Mouse (Mus musculus) embryo, embryonic 10.5 days (tissue): ENCODE results near the gene Cdkl3.

ENCODE experiments used
- DNase-seq: peaks from one replicate; pipeline ENCODE4 v3.0.0-alpha.2; 2015; ENCODE audit warnings: low spot score

Cdkl3 gene

GRCm38 (mm10) chr11:52003772-52004528 is at the start of gene Cdkl3:
Cdkl3 (plus strand) TSS chr11:52004221.
- peak; percentile 98 for DNase-seq

DNA sequence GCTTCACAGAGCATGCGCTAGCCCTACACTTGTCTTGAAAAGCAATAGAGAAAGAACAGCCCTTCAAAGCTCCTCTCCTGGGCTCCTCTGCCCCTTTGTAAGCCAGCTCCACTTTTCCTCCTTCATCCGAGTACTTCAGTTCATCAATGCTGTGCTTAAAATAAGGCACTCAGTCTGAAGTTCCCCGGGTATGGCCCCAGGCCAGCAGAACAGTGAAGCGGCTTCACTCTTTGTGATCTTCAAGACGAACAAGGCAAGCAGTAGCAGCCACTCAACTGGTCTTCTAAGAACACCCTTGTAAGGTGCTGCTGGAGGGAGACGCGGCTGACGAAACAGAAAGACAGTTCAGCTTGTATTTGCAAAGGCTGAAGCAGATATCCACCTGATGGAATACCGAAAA is 47.9 kb upstream of the Cdkl3 start:
- no peak for DNase-seq

DNA sequence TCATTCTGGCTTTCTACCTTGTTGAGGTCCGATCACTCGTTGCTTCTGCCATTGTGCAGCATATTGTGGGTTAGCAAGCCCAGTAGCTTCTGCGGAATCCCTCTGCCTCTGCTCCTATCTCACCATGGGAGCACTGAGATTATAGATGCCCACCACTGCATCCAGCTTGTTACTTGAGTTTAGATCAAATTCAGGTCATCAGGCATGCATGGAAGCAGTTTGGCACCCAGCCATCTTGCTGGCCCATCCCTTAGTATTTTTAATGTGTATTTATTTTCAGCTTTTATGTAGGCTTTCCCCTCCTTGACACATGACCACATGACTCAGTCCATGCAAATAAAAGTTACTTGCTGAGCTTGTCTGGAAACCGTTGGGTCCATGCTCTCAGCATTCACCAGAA is 46.3 kb upstream of the Cdkl3 start:
- DNase-seq: no peak

DNA sequence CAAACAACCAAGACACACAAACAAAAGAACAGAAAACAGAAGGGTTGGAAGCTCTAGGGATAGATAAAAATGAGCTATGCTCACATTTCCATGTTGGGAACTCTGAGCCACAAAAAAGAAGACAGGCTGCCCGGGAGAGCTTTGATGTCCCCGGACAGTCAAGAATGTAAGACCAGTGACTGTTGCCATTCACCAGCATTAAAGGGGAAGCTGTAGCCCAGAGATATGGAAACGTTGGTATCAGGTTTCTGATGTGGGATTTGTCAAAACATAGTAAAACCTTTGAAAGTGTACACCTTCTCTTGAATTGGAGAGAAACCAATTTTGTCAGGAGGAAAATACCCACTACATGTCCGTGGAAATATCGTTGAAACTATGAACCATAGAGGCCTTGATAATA is 44.5 kb upstream of the Cdkl3 start:
- DNase-seq: no peak

DNA sequence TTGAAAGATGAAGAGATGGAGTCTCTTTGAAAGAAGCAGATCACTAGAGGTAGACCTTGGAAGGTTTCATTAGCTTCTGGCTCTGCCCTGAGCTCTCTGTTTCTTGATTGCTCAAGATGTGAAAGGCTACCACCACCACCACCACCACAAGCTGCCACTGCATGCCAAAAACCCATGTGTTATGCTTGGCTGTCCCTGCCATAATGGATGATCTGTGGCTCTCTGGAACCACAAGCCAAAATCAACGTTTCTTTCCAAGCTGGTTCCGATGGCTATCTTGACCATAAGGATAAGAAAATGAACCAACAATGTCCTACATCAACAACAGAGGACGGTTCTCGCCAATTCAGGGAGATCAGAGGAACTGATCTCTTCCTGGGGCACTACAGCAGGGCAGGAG is 44.0 kb upstream of the Cdkl3 start:
- no peak for DNase-seq

DNA sequence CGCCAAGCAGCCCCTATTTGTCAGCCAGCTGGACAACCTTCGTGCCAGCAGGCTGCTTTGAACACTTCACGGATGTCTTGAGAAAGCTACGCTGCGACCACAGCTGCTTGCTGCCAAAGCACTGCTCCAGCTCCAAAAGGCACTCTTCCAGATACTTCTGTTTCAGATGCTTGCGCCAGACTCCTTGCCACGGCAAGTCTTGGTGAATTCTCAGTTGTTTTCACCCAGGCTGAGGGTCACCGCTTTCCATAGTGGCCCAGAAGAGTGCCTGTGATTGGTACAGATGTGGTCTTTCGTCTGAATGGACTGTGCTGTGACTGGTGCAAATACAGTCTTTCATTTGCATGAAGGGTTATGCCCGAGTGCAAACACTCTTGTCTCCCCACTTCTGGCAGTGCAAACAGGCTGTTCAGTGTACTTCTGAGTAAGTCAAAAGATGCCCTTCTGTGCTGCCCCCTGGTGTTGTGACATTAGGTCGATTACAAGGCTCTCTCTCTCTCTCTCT is 43.0 kb upstream of the Cdkl3 start:
- DNase-seq: no peak

- no peak for DNase-seq
Measured at GRCm38 (mm10) chr11:51961761-51962160, 42.3 kb upstream of the Cdkl3 start.

DNA sequence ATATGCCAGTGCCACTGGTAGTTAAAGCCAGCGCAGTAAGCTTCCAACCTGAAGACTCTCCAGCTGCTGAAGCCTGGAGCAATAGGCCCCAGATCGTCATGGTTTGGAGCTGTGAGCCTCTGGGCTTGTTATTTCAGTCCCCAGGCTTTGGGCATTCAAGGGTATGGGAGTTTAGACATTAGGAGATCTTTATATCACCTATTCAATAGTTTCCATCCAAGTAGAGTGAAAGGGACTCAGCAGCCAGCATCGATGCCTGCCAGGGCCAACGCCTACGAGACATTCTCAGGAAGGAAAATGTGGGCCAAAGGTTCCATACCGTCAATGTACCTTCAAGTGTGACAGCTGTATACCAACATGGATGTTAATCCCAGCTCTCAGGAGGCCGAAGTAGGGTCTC is 41.7 kb upstream of the Cdkl3 start:
- DNase-seq: no peak

DNA sequence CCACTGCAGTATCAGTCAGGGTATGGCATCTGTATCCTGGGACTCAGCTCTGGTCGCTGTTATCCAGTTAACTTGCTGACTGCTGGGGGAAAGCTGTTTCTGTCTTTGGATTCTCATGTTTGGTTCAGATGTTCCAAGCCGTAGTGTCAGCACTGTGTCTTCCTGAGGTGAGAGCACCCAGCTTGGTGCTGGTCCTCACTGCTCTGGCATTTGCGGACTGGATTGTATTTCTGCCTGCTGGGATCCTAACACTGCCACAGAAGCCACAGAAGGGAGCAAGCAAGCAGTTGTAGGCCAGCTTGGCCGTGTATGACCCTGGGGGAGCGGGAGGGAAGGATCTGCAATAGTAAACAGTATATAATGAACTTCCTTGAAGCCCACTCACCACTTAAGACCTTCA is 37.4 kb upstream of the Cdkl3 start:
- DNase-seq: no peak

DNA sequence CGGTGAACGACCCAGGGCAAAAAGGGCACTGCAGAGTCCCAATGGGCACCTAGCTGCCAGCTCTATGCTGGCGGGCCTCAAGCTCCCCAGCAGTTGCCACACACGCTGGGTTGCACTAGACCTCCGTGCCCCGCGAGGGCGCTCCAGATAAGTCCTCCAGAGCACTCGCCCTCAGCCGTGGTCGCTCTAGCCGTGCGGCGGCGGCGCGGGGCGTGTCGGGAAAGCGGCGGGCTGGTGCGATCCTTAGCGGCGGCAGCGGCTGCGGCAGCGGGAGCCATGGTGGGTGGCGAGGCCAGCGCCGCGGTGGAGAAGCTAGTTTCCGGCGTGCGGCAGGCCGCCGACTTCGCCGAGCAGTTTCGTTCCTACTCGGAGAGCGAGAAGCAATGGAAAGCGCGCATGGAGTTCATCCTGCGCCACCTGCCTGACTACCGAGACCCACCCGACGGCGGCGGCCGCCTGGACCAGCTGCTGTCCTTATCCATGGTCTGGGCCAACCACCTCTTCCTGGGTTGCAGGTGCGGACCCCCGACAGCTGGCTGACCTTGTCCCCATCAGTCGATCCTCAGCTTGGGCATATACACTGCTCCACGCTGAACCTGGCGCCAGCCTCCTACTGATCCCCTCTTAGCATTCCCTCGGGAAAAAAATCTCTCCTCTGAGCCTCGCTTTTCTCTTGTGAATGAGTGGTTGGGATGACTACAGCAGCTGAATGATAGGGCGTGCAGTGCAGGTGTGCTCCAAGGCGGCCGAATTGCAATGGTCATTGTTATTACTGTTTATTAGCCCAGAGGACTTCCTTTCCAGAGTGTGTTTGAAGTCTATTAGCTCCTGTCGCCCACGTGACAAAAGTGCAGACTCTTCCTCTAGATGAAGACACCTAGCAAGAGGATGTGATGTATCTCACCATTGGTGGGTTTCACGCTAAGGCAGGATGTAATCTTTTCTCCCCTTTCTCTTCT is 36.3 kb upstream of the Cdkl3 start, which contains the start of gene Cdkn2aipnl:
Cdkn2aipnl (plus strand) TSS at position 219 of the 959 bp plus-strand sequence.
- DNase-seq: peak; percentile 97

DNA sequence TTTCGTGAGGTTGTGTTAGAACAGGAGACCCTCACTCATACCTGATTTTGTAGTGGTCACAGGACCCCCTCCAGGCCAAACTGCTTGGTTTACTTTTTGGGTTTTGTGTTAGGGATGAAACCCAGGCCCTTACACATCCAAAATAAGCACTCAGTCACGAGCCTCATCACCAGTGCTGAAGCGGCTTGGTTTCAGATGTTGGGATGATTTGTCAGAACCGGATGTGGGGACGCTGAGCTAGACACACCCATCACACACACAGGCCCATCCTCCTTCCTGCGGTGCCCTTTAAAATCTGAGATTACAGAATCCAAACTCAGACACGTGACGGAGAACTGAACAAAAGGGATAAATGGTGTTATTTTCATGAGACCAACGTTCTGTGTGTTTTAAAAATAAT is 35.1 kb upstream of the Cdkl3 start:
- DNase-seq: no peak

- DNase-seq: no peak
Measured at GRCm38 (mm10) chr11:51969511-51969910, 34.5 kb upstream of the Cdkl3 start.

GRCm38 (mm10) chr11:51971644-51972043 is 32.4 kb upstream of the Cdkl3 start:
- DNase-seq: no peak

DNA sequence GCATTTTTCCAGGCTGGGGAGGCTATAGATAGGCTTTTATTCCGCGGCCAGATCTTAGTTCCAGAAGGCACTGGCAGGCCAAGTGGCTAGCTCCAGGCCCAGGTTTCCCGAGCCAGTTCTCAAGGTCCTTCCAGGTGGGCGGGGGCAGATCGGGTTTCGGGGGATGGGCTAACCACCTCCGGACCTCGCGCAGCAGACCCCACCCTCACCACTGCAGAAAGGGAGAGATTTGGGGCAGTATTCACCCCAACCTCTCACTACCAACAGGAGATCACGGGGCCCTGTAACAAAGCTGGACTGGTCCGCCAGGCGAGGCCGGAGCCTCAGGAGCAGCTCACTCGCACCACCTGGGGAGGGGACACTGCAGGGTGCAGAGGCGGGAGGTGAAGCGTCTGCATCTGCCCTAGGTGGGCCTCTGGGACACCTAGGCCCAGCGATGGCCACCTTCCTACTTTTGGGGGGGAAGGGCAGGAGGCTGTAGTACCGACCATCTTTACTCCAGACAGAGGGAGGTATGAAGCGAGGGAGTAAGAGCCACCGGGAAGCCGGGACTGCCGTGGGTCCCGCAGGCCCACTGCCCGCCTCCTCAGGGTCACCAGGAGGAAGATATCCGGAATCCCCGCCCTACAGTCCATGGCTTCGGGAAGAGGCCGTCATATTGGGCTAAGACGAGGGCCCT is 4.3 kb upstream of the Cdkl3 start:
- peak; percentile 78 for DNase-seq

- DNase-seq: peak; percentile 99
Measured at GRCm38 (mm10) chr11:52000290-52000962, 3.6 kb upstream of the Cdkl3 start, which contains the start of gene Ube2b. Ube2b (minus strand) TSS chr11:52000762.

DNA sequence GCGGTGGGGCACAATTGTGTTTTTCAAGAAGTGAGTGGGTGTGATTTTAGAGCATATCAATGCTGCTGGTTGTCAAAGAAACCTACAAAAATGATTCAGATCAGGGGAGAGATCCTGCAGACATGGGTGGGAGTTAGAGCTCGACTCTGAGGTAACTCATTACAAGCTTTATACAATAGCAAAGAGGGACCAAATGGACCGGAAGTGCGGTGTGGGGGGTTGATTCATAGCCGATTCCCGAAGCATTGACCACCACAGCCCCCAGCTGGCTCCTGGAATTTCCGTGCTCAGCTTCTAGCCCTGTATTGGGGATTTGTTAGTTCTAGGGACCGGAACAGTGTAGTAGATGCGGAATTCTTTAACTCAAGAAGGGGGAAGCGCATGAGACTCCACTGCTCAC is 2.7 kb upstream of the Cdkl3 start:
- DNase-seq: no peak

- DNase-seq: no peak
Measured at GRCm38 (mm10) chr11:52001861-52002260, 2.2 kb upstream of the Cdkl3 start.

GRCm38 (mm10) chr11:52002842-52003504 is 1.0 kb upstream of the Cdkl3 start:
- no peak for DNase-seq

GRCm38 (mm10) chr11:52003505-52003771 is 583 bp upstream of the Cdkl3 start:
- DNase-seq: no peak

GRCm38 (mm10) chr11:52005586-52005985 is 1.6 kb downstream of the Cdkl3 start:
- DNase-seq: no peak

DNA sequence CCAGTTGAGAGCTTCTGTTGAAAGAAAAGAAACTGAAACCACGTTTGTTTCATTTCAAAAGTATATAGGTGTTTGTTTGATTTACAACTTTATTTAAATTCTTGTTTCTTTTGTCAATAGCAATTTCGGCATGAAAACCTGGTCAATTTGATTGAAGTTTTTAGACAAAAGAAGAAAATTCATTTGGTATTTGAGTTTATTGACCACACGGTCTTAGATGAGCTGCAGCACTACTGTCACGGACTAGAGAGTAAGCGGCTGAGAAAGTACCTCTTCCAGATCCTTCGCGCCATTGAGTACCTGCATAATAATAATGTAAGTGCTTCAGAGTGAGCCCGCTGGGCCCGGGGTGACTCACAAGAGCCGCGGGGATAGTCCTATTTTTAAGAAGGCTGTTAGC is 7.0 kb downstream of the Cdkl3 start:
- DNase-seq: no peak
